7 mouse cellular contexts compared by ENCODE assay signal in the genomic region with DNA sequence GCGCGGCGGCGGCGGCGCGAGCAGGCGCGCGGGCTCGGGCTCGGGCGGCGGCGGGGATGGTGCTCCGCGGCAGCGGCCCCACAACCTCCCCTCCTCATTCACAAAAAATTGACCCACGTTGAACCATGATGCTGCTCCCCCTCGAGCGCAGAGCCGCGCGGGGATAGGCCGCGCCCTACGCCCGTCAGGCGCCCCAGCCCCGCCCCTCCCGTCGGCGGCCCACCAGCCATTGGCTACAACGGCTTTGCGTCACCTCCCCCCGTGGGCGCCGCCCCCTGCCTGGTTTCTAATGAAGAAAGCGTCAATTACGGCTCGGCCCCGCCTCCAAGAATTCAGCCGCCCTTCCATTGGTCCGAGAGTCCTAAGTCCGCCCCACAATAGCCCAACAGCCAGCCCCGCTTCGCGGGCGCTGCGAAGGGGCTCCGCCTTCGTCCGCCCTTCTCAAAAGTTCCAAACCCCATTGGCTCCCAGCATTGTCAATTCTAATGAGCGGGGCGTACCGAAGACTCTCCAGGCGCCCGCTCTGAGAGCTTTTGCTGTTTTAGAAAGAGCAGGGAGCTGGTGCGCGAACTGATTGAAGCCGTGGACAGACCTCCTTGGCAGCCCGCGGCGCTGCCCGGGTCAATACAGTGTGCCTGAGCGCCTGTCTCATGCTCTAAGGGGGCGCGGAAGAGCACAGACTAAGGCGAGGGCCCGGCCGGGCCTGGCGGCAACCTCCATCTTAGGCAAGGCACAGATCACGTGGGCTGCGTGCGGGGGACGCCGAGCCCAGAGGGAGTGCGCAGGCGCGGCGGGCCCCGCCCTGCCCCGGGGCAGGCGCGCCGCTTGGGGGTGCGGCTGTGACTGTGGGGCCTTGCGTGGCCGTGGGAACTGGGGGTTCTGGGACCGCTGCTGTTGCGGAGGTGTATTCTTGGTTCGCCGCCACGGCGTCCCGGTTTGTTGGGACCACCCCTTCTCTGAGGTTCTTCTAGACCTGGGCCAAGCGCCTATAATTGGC. TPM values are rescaled to one million over a fixed set of nuclear protein-coding genes. Genes with fewer than 3 reads are reported as not detected.
A peak's percentile ranks its signal among the peaks of the same experiment; 100 is the strongest.
DNase-seq lines count a peak whose midpoint lies in the region; ATAC-seq lines count a peak whose summit lies in the region.

No protein-coding gene starts in this region.

- peaks cover 9% of the 10 kb centered on the region for H3K4me1 ChIP-seq in intestine, embryonic 15.5 days (replicated peaks)
- H3K4me1 ChIP-seq in midbrain, embryonic 10.5 days, result peaks cover 45% of the 10 kb centered on the region

- H3K9ac ChIP-seq in intestine, embryonic 15.5 days, result peak overlapping the region; percentile 94

- intact Hi-C loops in gastrocnemius, postnatal 36 days (cut with DNase I), result loop anchor here (5.0 kb wide), 1 partner anchor 177 kb away; no protein-coding TSS in a partner anchor
- intact Hi-C loops in left cerebral cortex, postnatal 25 days (cut with DNase I), result no loop called here

- ATAC-seq in intestine, embryonic 15.5 days, result peak; percentile 99

- peak; percentile 100 for DNase-seq in adrenal gland, adult 2 months
- peak; percentile 99 for DNase-seq in embryo, embryonic 11.5 days (ENCODE audit: low read depth, low spot score)
- DNase-seq in gastrocnemius, postnatal 36 days, result peak; percentile 99 to 100
- DNase-seq in left cerebral cortex, postnatal 25 days (ENCODE audit: low spot score in 2 of 2), result peak; percentile 100
- DNase-seq in midbrain, embryonic 10.5 days (ENCODE audit: low spot score), result peak; percentile 100
- DNase-seq in right cerebral cortex, postnatal 4 days, result peak; percentile 100

- no peaks in the 10 kb centered on the region for H3K9me3 ChIP-seq in intestine, embryonic 15.5 days
- no peaks in the 10 kb centered on the region for H3K9me3 ChIP-seq in midbrain, embryonic 10.5 days (replicated peaks)

- H3K27me3 ChIP-seq in intestine, embryonic 15.5 days (replicated peaks), result no peaks in the 10 kb centered on the region
- no peaks in the 10 kb centered on the region for H3K27me3 ChIP-seq in midbrain, embryonic 10.5 days (ENCODE audit: low read depth, poor library complexity, severe bottlenecking)

- no peaks in the 10 kb centered on the region for H3K36me3 ChIP-seq in intestine, embryonic 15.5 days
- no peaks in the 10 kb centered on the region for H3K36me3 ChIP-seq in midbrain, embryonic 10.5 days

- under 1% methylated on average over 97 of the region's 97 CpGs for WGBS in intestine, embryonic 15.5 days
- 2% methylated on average over 97 of the region's 97 CpGs for WGBS in midbrain, embryonic 10.5 days

- H3K27ac ChIP-seq in intestine, embryonic 15.5 days, result peak overlapping the region; percentile 99
- H3K27ac ChIP-seq in midbrain, embryonic 10.5 days (replicated peaks), result peak overlapping the region; percentile 96

- H3K4me2 ChIP-seq in intestine, embryonic 15.5 days (replicated peaks), result peak overlapping the region; percentile 66

- peak overlapping the region; percentile 81 for H3K4me3 ChIP-seq in intestine, embryonic 15.5 days (replicated peaks)
- peak overlapping the region; percentile 87 for H3K4me3 ChIP-seq in midbrain, embryonic 10.5 days

RNA-seq across cellular contexts. Expression of a gene that starts 15.1 kb away (rescaled TPM):
- 10 to 100 TPM; 57.4 to 90.9 TPM for total RNA-seq in adrenal gland, adult 2 months (2021)
- 55.5 and 81.4 TPM in 2 replicates for polyA plus RNA-seq in adrenal gland, adult 2 months (2012; rRNA removed)
- total RNA-seq in gastrocnemius, postnatal 36 days (2021), result 10 to 100 TPM; 43.4 to 50.5 TPM
- polyA plus RNA-seq in intestine, embryonic 15.5 days (2015; fragmentation: Nextera tagmentation; extraction: Ambion mirVana), result 12.0 and 12.5 TPM in 2 replicates
- total RNA-seq in left cerebral cortex, postnatal 25 days (2021), result 100 to 1,000 TPM; 111 to 112 TPM
- polyA plus RNA-seq in midbrain, embryonic 10.5 days (2016; fragmentation: Nextera tagmentation; extraction: Ambion mirVana), result 20.1 and 22.3 TPM in 2 replicates

Comparison
In these comparisons a context has a peak if more than half of its experiments do, and no peak if none do; other contexts are left out.
1. Peak in every context shown above with its lines: DNase-seq, ATAC-seq, H3K4me3 ChIP-seq and H3K27ac ChIP-seq.